Mouse (Mus musculus) cerebellum, postnatal 25 days (tissue): ENCODE data around the gene A630095E13Rik.
"Not testable (repeated sequence)": the region's sequence is repeated elsewhere in the genome, so short reads cannot be mapped to it uniquely, and the experiment has no call there.

ENCODE experiments used
- DNase-seq, 2 experiments: peaks; one replicate each; pipeline ENCODE4 v3.0.0; 2021; ENCODE audit warnings: mixed read lengths in 2 of 2

Gene A630095E13Rik

GRCm38 (mm10) chr9:36643276-36643675 is at the start of gene A630095E13Rik:
TSS of gene A630095E13Rik (minus strand) at chr9:36643376.
- not testable (repeated sequence) for DNase-seq

DNA sequence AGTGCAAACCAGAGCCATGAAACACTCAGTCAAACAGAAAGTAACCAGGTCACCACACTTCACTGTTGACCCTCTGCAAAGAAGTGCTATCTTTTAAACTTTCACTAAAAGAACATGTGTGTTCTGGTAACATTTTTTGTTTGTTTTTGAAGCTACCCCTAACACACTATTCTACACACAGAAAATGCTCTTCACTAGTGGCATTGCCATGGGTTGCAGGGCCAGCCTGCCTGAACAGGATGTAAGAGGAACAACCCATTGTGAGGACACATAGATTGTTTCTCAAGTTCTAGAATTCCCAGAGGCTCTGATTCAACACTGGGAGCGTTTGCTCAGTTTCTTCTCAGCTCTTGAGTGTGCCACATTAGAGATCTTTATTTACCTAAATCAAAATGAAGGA is 49.7 kb upstream of the A630095E13Rik start, which contains the start of gene Acrv1:
Gene Acrv1, plus strand, starts transcription at position 301 of the 400 bp plus-strand sequence.
- DNase-seq: no peak

GRCm38 (mm10) chr9:36687329-36687728 is 44.2 kb upstream of the A630095E13Rik start:
- no peak for DNase-seq

DNA sequence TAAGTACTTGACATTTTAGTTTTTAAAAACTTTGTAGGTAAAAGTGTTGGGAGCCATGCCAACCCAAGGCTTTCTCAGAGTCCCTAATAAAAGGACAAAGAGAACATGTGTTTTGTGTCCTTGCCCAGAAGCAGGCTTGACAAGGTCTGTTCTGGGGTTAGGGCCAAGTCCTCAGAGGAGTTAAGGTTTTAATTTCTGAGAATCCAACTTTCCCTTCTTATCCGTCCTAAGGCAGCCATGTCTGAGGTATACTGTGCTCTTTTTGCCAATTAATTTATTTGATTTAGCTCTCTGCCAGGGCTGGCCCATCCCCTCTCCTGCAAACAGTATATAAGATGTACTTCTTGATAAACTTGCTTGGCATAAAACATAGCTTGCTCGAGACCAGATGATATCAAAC is 38.2 kb upstream of the A630095E13Rik start:
- no peak for DNase-seq
